Mouse (Mus musculus): ENCODE results near the gene Pcolce. TPM values are rescaled to one million over a fixed set of nuclear protein-coding genes. Genes with fewer than 3 reads are reported as not detected.

The Pcolce gene
- polyA plus RNA-seq, 1 experiment from 2014 or later, result 273 TPM

- no peak overlapping the region for H3K4me2 ChIP-seq (replicated peaks)
- no peak overlapping the region for H3K27ac ChIP-seq (replicated peaks)
- no peaks in the 10 kb centered on the region; the same call in 1 of the 2 replicates for H3K27me3 ChIP-seq
- no peaks in the 10 kb centered on the region for H3K9me3 ChIP-seq (replicated peaks)
- H3K9ac ChIP-seq, result no peak overlapping the region
- WGBS, result 28% methylated on average over 8 of the region's 8 CpGs
- H3K4me3 ChIP-seq (replicated peaks), result no peak overlapping the region
- H3K4me1 ChIP-seq, result peaks cover 21% of the 10 kb centered on the region
- no peak for ATAC-seq (ENCODE audit: insufficient number of reproducible peaks, low FRiP score, low TSS enrichment, low read depth)
- no peaks in the 10 kb centered on the region for H3K36me3 ChIP-seq
Measured at GRCm38 (mm10) chr5:137584976-137585375, 28.6 kb downstream of the Pcolce start.

- Histone ChIP-seq H3K9ac (peak overlapping the region; percentile 10; the same call in 1 of the 2 replicates), H3K4me2 (replicated peaks) (peak overlapping the region; percentile 57), H3K9me3 (replicated peaks) (no peaks in the 10 kb centered on the region), H3K27me3 (no peaks in the 10 kb centered on the region; the same call in 1 of the 2 replicates), H3K4me3 (replicated peaks) (peak overlapping the region; percentile 40), H3K4me1 (peaks cover 21% of the 10 kb centered on the region), H3K36me3 (no peaks in the 10 kb centered on the region), H3K27ac (replicated peaks) (peak overlapping the region; percentile 76)
- peak; percentile 77 for ATAC-seq (ENCODE audit: insufficient number of reproducible peaks, low FRiP score, low TSS enrichment, low read depth)
- WGBS, result 10% methylated on average over 27 of the region's 27 CpGs
Measured at GRCm38 (mm10) chr5:137583670-137584169, 29.9 kb downstream of the Pcolce start.

- H3K27ac ChIP-seq (replicated peaks), result no peak overlapping the region
- H3K4me2 ChIP-seq (replicated peaks), result peak overlapping the region; percentile 57; the same call in 1 of the 2 replicates
- WGBS, result 28% methylated on average over 8 of the region's 8 CpGs
- H3K27me3 ChIP-seq, result no peaks in the 10 kb centered on the region; the same call in 1 of the 2 replicates
- no peaks in the 10 kb centered on the region for H3K9me3 ChIP-seq (replicated peaks)
- H3K9ac ChIP-seq, result no peak overlapping the region
- H3K4me1 ChIP-seq, result peaks cover 21% of the 10 kb centered on the region
- peak overlapping the region; percentile 40 for H3K4me3 ChIP-seq (replicated peaks)
- no peak for ATAC-seq (ENCODE audit: insufficient number of reproducible peaks, low FRiP score, low TSS enrichment, low read depth)
- no peaks in the 10 kb centered on the region for H3K36me3 ChIP-seq
Measured at GRCm38 (mm10) chr5:137582702-137583101, 30.9 kb downstream of the Pcolce start.

- ATAC-seq (ENCODE audit: insufficient number of reproducible peaks, low FRiP score, low TSS enrichment, low read depth), result no peak
- H3K27ac ChIP-seq (replicated peaks), result no peak overlapping the region
- no peak overlapping the region for H3K4me3 ChIP-seq (replicated peaks)
- peaks cover 21% of the 10 kb centered on the region for H3K4me1 ChIP-seq
- H3K9me3 ChIP-seq (replicated peaks), result no peaks in the 10 kb centered on the region
- WGBS, result 74% methylated on average over 6 of the region's 6 CpGs
- H3K4me2 ChIP-seq (replicated peaks), result no peak overlapping the region
- no peaks in the 10 kb centered on the region; the same call in 1 of the 2 replicates for H3K27me3 ChIP-seq
- no peak overlapping the region for H3K9ac ChIP-seq
- no peaks in the 10 kb centered on the region for H3K36me3 ChIP-seq
Measured at GRCm38 (mm10) chr5:137580246-137580645, 33.3 kb downstream of the Pcolce start.

GRCm38 (mm10) chr5:137574470-137574901, 39.1 kb downstream of the Pcolce start:
- Histone ChIP-seq H3K4me2 (replicated peaks) (peak overlapping the region; percentile 43), H3K4me3 (replicated peaks) (peak overlapping the region; percentile 13; the same call in 1 of the 2 replicates), H3K36me3 (no peaks in the 10 kb centered on the region), H3K27ac (replicated peaks) (no peak overlapping the region), H3K9ac (no peak overlapping the region), H3K9me3 (replicated peaks) (no peaks in the 10 kb centered on the region), H3K27me3 (peaks cover 10% of the 10 kb centered on the region), H3K4me1 (0 out of 2 replicates have a peak, but pooled peaks cover 11% of the 10 kb centered on the region)
- WGBS, result 7% methylated on average over 27 of the region's 27 CpGs
- no peak for ATAC-seq (ENCODE audit: insufficient number of reproducible peaks, low FRiP score, low TSS enrichment, low read depth)

- Histone ChIP-seq H3K4me2 (replicated peaks) (no peak overlapping the region), H3K36me3 (no peaks in the 10 kb centered on the region), H3K4me1 (0 out of 2 replicates have a peak, but pooled peaks cover 12% of the 10 kb centered on the region), H3K27ac (replicated peaks) (no peak overlapping the region; the same call in 1 of the 2 replicates), H3K4me3 (replicated peaks) (no peak overlapping the region), H3K9ac (no peak overlapping the region), H3K9me3 (replicated peaks) (no peaks in the 10 kb centered on the region), H3K27me3 (peaks cover 10% of the 10 kb centered on the region)
- 74% methylated on average over 17 of the region's 17 CpGs for WGBS
- ATAC-seq (ENCODE audit: insufficient number of reproducible peaks, low FRiP score, low TSS enrichment, low read depth), result no peak
Measured at GRCm38 (mm10) chr5:137570691-137571586, 42.6 kb downstream of the Pcolce start.

- H3K4me1 ChIP-seq, result 0 out of 2 replicates have a peak, but pooled peaks cover 12% of the 10 kb centered on the region
- H3K4me3 ChIP-seq (replicated peaks), result no peak overlapping the region
- H3K9me3 ChIP-seq (replicated peaks), result no peaks in the 10 kb centered on the region
- no peak overlapping the region for H3K27ac ChIP-seq (replicated peaks)
- no peak overlapping the region for H3K9ac ChIP-seq
- no peaks in the 10 kb centered on the region for H3K36me3 ChIP-seq
- no peak for ATAC-seq (ENCODE audit: insufficient number of reproducible peaks, low FRiP score, low TSS enrichment, low read depth)
- WGBS, result 45% methylated on average over 7 of the region's 7 CpGs
- H3K27me3 ChIP-seq, result peaks cover 10% of the 10 kb centered on the region
- H3K4me2 ChIP-seq (replicated peaks), result no peak overlapping the region
Measured at GRCm38 (mm10) chr5:137570181-137570580, 43.4 kb downstream of the Pcolce start.

- Histone ChIP-seq H3K9me3 (replicated peaks) (no peaks in the 10 kb centered on the region), H3K27me3 (peaks cover 9% of the 10 kb centered on the region), H3K4me2 (replicated peaks) (no peak within 1 kb of the TSS), H3K4me3 (replicated peaks) (no peak within 1 kb of the TSS), H3K4me1 (0 out of 2 replicates have a peak, but pooled peaks cover 12% of the 10 kb centered on the region), H3K27ac (replicated peaks) (no peak within 1 kb of the TSS; the same call in 1 of the 2 replicates), H3K36me3 (no peaks in the 10 kb centered on the region), H3K9ac (no peak within 1 kb of the TSS)
- ATAC-seq (ENCODE audit: insufficient number of reproducible peaks, low FRiP score, low TSS enrichment, low read depth), result peak; percentile 37; the same call in 1 of the 2 replicates
- 28% methylated on average over 9 of the region's 9 CpGs for WGBS
Measured at GRCm38 (mm10) chr5:137569665-137570064, 43.9 kb downstream of the Pcolce start, which contains the start of gene Tfr2. Gene Tfr2 (plus strand): TSS chr5:137569840.

GRCm38 (mm10) chr5:137569031-137569430, 44.6 kb downstream of the Pcolce start:
- Histone ChIP-seq H3K9ac (no peak overlapping the region), H3K4me3 (replicated peaks) (no peak overlapping the region), H3K4me1 (0 out of 2 replicates have a peak, but pooled peaks cover 7% of the 10 kb centered on the region), H3K36me3 (no peaks in the 10 kb centered on the region), H3K27me3 (peaks cover 3% of the 10 kb centered on the region; the same call in 1 of the 2 replicates), H3K27ac (replicated peaks) (no peak overlapping the region), H3K4me2 (replicated peaks) (no peak overlapping the region), H3K9me3 (replicated peaks) (no peaks in the 10 kb centered on the region)
- no peak for ATAC-seq (ENCODE audit: insufficient number of reproducible peaks, low FRiP score, low TSS enrichment, low read depth)
- WGBS, result 66% methylated on average over 12 of the region's 12 CpGs

- no peak for ATAC-seq (ENCODE audit: insufficient number of reproducible peaks, low FRiP score, low TSS enrichment, low read depth)
Measured at GRCm38 (mm10) chr5:137568223-137568798, 45.3 kb downstream of the Pcolce start.

GRCm38 (mm10) chr5:137566416-137566815, 47.2 kb downstream of the Pcolce start:
- no peak overlapping the region for H3K4me2 ChIP-seq (replicated peaks)
- H3K4me3 ChIP-seq (replicated peaks), result no peak overlapping the region
- H3K4me1 ChIP-seq, result 0 out of 2 replicates have a peak, but pooled peaks cover 7% of the 10 kb centered on the region
- no peak overlapping the region for H3K27ac ChIP-seq (replicated peaks)
- H3K36me3 ChIP-seq, result no peaks in the 10 kb centered on the region
- no peaks in the 10 kb centered on the region for H3K9me3 ChIP-seq (replicated peaks)
- no peak for ATAC-seq (ENCODE audit: insufficient number of reproducible peaks, low FRiP score, low TSS enrichment, low read depth)
- no peak overlapping the region for H3K9ac ChIP-seq
- WGBS, result 91% methylated on average over 5 of the region's 5 CpGs
- H3K27me3 ChIP-seq, result no peaks in the 10 kb centered on the region

More at GRCm38 (mm10) chr5:137568223-137568798, 45.3 kb downstream of the Pcolce start:
- 83% methylated on average over 8 of the region's 8 CpGs for WGBS
- Histone ChIP-seq H3K36me3 (no peaks in the 10 kb centered on the region), H3K4me3 (replicated peaks) (no peak overlapping the region), H3K9ac (no peak overlapping the region), H3K4me1 (0 out of 2 replicates have a peak, but pooled peaks cover 7% of the 10 kb centered on the region), H3K27me3 (no peaks in the 10 kb centered on the region), H3K27ac (replicated peaks) (no peak overlapping the region), H3K4me2 (replicated peaks) (no peak overlapping the region), H3K9me3 (replicated peaks) (no peaks in the 10 kb centered on the region)
